Mouse (Mus musculus): Measurements from ENCODE around the gene Dpyd. TPM values are rescaled to one million over a fixed set of nuclear protein-coding genes. Genes with fewer than 3 reads are reported as not detected.

Gene Dpyd
- polyA plus RNA-seq, 1 experiment from 2014 or later, result 1.8 TPM

DNA sequence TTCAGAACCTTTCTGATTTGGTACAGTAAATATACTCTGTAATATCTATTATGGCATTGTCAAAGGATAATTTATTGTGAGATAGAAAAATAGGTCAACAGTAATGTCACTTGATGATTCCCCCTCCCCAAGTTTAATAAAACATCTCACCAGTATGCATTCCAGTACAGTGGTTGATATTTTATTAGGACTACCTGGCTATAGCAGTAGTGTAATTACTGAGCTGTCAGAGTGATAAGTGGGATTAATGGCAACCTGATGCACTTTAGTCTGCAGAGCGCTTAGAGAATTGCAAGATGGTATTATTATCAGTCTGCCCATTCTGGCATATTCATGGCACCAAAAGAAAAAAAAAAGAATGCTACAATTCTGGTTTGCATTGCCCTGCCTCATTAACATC, 194.2 kb downstream of the Dpyd start:
- WGBS (ENCODE audit: insufficient replicate concordance), result 69% methylated on average over 1 of the region's 1 CpGs
- no peaks in the 10 kb centered on the region for H3K27me3 ChIP-seq (ENCODE audit: control insufficient read depth, insufficient read depth, low read length)
- no peak overlapping the region for H3K27ac ChIP-seq (ENCODE audit: low read depth, low read length)
- no peak overlapping the region for H3K4me3 ChIP-seq (ENCODE audit: low read depth, low read length)
- no peak overlapping the region for H3K9ac ChIP-seq (ENCODE audit: low read depth, low read length)
- ATAC-seq (replicated peaks; ENCODE audit: insufficient number of reproducible peaks, low FRiP score, low TSS enrichment), result no peak
- no peaks in the 10 kb centered on the region for H3K9me3 ChIP-seq (replicated peaks; ENCODE audit: control insufficient read depth, low read length)
- H3K4me2 ChIP-seq, result no peak overlapping the region
- H3K36me3 ChIP-seq (ENCODE audit: control insufficient read depth, insufficient read depth, low read length), result no peaks in the 10 kb centered on the region
- H3K4me1 ChIP-seq (ENCODE audit: control insufficient read depth, insufficient read depth, low read length), result no peaks in the 10 kb centered on the region

DNA sequence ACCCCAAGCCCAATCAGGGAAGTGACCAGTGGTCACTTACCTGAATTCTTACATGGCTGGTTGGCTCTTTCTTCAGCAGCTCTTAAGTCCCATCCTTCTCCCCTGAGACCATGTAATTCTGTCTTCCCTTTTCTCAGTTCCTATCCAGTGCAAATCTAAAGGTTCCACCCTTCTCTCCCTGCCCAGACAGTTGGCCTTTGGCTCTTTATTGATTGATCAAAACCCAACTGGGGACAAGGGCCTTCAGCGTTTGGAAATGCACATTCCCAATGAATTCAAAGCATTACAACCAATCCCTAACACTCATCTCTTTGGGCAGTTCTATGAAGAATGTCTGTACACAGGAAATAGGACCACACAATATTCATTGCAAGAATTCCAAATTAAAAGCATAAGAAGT, 251.0 kb downstream of the Dpyd start:
- H3K9ac ChIP-seq (ENCODE audit: low read depth, low read length), result no peak overlapping the region
- H3K36me3 ChIP-seq (ENCODE audit: control insufficient read depth, insufficient read depth, low read length), result no peaks in the 10 kb centered on the region
- ATAC-seq (replicated peaks; ENCODE audit: insufficient number of reproducible peaks, low FRiP score, low TSS enrichment), result no peak
- H3K4me3 ChIP-seq (ENCODE audit: low read depth, low read length), result no peak overlapping the region
- no peaks in the 10 kb centered on the region for H3K4me1 ChIP-seq (ENCODE audit: control insufficient read depth, insufficient read depth, low read length)
- H3K4me2 ChIP-seq, result no peak overlapping the region
- WGBS (ENCODE audit: insufficient replicate concordance), result 77% methylated on average over 1 of the region's 1 CpGs
- no peak overlapping the region for H3K27ac ChIP-seq (ENCODE audit: low read depth, low read length)
- no peaks in the 10 kb centered on the region for H3K27me3 ChIP-seq (ENCODE audit: control insufficient read depth, insufficient read depth, low read length)
- H3K9me3 ChIP-seq (replicated peaks; ENCODE audit: control insufficient read depth, low read length), result no peaks in the 10 kb centered on the region

DNA sequence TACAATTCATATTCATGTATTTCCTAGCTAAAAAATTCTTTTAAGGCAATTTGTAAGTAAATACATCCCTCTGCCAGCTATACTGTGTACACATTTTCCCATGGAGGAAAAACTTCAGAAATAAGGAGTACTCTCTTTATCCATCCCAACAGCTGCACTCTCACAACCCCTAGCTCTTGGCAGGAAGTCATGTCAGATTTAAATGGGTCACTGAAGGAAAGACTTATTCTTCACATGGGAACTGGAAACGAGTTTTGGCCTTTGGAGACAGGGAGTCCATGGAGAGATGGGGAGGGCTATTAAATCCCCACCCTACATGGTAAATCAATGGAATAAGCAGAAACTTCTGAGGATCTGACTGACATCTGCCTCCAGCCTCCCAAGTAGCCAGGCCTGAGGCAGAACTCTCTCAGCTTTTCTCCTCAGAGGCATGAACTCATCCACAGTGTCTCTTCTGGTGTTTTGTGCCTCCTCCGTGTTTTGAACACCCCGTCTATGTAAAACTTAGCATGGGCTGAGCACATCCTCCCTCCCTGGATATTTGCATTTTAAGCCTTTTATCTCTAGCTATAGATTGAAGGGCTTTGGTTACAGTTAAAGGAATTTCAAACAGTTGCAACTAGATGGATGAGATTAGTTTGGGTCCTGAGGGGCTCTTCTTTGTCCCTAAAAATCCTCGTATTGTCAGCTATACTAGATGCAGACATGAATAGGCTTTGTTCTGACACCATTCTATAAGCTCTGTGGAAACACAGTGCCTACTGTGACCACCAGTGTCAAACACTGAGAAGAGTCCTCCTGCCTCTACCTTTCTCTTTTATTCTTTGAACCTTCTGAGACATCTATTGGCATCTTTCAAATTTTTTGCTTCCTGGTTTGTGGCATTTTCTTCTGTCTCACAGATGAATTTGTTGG, 288.9 kb downstream of the Dpyd start:
- H3K4me3 ChIP-seq (ENCODE audit: low read depth, low read length), result no peak overlapping the region
- WGBS (ENCODE audit: insufficient replicate concordance), result 55% methylated on average over 4 of the region's 4 CpGs
- no peak for ATAC-seq (replicated peaks; ENCODE audit: insufficient number of reproducible peaks, low FRiP score, low TSS enrichment)
- H3K36me3 ChIP-seq (ENCODE audit: control insufficient read depth, insufficient read depth, low read length), result no peaks in the 10 kb centered on the region
- H3K9me3 ChIP-seq (replicated peaks; ENCODE audit: control insufficient read depth, low read length), result no peaks in the 10 kb centered on the region
- no peak overlapping the region for H3K27ac ChIP-seq (ENCODE audit: low read depth, low read length)
- H3K4me1 ChIP-seq (ENCODE audit: control insufficient read depth, insufficient read depth, low read length), result no peaks in the 10 kb centered on the region
- H3K4me2 ChIP-seq, result no peak overlapping the region
- no peaks in the 10 kb centered on the region for H3K27me3 ChIP-seq (ENCODE audit: control insufficient read depth, insufficient read depth, low read length)
- no peak overlapping the region for H3K9ac ChIP-seq (ENCODE audit: low read depth, low read length)

DNA sequence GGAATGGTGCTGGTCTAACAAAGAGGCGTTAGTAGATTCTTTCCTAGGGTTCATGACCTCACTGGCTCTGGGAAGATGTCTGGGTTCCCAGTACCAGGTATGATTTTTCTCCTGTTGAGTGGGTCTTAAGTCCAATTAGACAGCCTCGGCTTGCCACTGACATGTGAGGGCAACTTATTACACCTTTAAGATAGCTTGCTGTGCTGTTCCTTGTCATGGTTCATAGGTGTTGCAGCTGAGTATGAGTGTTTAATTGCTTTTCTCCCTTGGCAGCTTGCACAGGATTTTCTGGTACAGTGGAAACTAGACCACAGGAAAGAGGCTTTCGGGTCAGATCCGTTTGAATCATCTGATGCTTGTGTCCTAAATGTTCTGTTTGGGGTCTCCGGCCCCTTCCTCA, 290.8 kb downstream of the Dpyd start:
- Histone ChIP-seq H3K36me3 (ENCODE audit: control insufficient read depth, insufficient read depth, low read length) (no peaks in the 10 kb centered on the region), H3K27me3 (ENCODE audit: control insufficient read depth, insufficient read depth, low read length) (no peaks in the 10 kb centered on the region), H3K4me1 (ENCODE audit: control insufficient read depth, insufficient read depth, low read length) (no peaks in the 10 kb centered on the region), H3K9me3 (replicated peaks; ENCODE audit: control insufficient read depth, low read length) (no peaks in the 10 kb centered on the region), H3K4me2 (no peak overlapping the region), H3K4me3 (ENCODE audit: low read depth, low read length) (no peak overlapping the region), H3K9ac (ENCODE audit: low read depth, low read length) (no peak overlapping the region), H3K27ac (ENCODE audit: low read depth, low read length) (no peak overlapping the region)
- no peak for ATAC-seq (replicated peaks; ENCODE audit: insufficient number of reproducible peaks, low FRiP score, low TSS enrichment)
- WGBS (ENCODE audit: insufficient replicate concordance), result 82% methylated on average over 5 of the region's 5 CpGs

DNA sequence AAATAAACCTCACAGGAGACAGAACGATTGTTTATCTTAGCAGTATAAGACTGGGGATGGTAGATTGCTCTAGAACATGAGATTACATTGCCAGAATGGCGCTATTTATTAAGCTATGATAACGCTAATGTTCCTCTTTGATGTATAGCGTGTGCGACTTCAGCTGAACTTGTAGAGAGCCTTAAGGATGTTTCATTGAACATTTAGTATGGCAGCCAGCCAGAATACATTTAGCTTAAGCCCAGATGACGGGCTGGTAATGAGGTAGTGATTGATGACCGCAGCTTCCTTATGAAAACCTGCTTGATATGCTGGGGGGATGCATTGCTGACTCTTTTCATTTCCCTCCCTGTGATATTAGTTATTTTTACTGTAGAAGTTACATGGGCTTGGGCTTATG, 293.5 kb downstream of the Dpyd start:
- Histone ChIP-seq H3K9me3 (replicated peaks; ENCODE audit: control insufficient read depth, low read length) (no peaks in the 10 kb centered on the region), H3K4me2 (no peak overlapping the region), H3K4me1 (ENCODE audit: control insufficient read depth, insufficient read depth, low read length) (no peaks in the 10 kb centered on the region), H3K27me3 (ENCODE audit: control insufficient read depth, insufficient read depth, low read length) (no peaks in the 10 kb centered on the region), H3K36me3 (ENCODE audit: control insufficient read depth, insufficient read depth, low read length) (no peaks in the 10 kb centered on the region), H3K4me3 (ENCODE audit: low read depth, low read length) (no peak overlapping the region), H3K9ac (ENCODE audit: low read depth, low read length) (no peak overlapping the region), H3K27ac (ENCODE audit: low read depth, low read length) (no peak overlapping the region)
- ATAC-seq (replicated peaks; ENCODE audit: insufficient number of reproducible peaks, low FRiP score, low TSS enrichment), result no peak
- 58% methylated on average over 7 of the region's 7 CpGs for WGBS (ENCODE audit: insufficient replicate concordance)

DNA sequence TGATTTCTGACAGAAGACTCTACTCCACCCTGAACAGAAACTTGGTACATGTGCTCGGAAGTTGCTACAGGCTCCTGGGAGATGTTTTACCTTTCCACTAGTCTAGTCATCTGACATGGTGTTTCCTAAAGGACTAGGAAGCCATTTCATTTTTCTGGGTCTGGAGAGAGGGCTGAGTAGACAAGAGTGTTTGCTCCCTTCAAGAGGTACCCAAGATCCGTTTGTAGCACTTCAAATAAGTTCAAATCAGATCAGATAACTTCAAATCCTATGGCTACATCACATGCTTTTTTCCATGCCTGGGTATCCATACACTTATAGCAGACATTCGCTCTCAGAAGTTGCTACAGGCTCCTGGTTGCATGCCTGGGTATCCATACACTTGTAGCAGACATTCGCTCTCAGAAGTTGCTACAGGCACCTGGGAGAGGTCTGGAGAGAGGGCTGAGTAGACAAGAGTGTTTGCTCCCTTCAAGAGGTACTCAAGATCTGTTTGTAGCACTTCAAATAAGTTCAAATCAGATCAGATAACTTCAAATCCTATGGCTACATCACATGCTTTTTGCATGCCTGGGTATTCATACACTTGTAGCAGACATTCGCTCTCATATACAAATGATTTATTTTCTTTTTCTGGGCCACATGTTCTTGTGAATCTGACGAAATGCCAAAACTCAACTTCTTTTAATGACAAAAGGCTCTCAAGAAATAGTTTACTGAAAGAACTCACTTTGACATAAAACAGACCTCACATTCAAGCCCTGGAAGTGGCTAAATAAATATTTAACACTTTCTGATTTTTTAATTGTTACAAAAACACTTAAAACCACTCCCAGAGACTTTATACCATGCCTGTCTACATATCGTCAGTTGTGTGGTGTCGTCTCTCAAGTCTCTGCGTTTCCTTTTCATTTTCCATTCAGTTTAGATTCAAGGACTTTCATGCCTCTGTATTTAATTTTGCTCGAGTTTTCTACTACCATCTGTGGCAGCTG, 307.5 kb downstream of the Dpyd start:
- no peaks in the 10 kb centered on the region for H3K36me3 ChIP-seq (ENCODE audit: control insufficient read depth, insufficient read depth, low read length)
- no peaks in the 10 kb centered on the region for H3K4me1 ChIP-seq (ENCODE audit: control insufficient read depth, insufficient read depth, low read length)
- H3K27me3 ChIP-seq (ENCODE audit: control insufficient read depth, insufficient read depth, low read length), result no peaks in the 10 kb centered on the region
- no peak overlapping the region for H3K4me2 ChIP-seq
- H3K27ac ChIP-seq (ENCODE audit: low read depth, low read length), result no peak overlapping the region
- no peak overlapping the region for H3K9ac ChIP-seq (ENCODE audit: low read depth, low read length)
- 71% methylated on average over 10 of the region's 10 CpGs for WGBS (ENCODE audit: insufficient replicate concordance)
- H3K9me3 ChIP-seq (replicated peaks; ENCODE audit: control insufficient read depth, low read length), result no peaks in the 10 kb centered on the region
- no peak for ATAC-seq (replicated peaks; ENCODE audit: insufficient number of reproducible peaks, low FRiP score, low TSS enrichment)
- H3K4me3 ChIP-seq (ENCODE audit: low read depth, low read length), result no peak overlapping the region

DNA sequence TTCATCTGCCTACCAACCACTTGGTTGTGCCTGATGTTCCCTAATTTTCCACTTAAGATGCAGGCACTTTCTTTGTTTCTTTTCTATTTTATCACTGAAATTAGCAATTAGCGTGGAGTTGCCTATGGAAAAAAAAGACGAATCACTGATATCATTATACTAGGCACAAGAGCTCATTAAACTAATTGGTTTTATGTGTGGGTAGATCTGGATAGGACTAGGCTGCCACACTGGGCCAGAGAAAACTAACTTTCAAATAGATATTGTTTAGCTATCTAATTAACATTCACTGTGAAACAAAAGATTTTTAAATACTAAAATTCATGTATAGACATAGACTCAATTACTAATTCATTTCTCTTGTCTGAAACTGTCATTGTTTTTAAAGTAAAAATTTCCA, 313.9 kb downstream of the Dpyd start:
- H3K9ac ChIP-seq (ENCODE audit: low read depth, low read length), result no peak overlapping the region
- WGBS (ENCODE audit: insufficient replicate concordance), result 83% methylated on average over 2 of the region's 2 CpGs
- no peak for ATAC-seq (replicated peaks; ENCODE audit: insufficient number of reproducible peaks, low FRiP score, low TSS enrichment)
- no peak overlapping the region for H3K4me3 ChIP-seq (ENCODE audit: low read depth, low read length)
- no peaks in the 10 kb centered on the region for H3K27me3 ChIP-seq (ENCODE audit: control insufficient read depth, insufficient read depth, low read length)
- no peaks in the 10 kb centered on the region for H3K4me1 ChIP-seq (ENCODE audit: control insufficient read depth, insufficient read depth, low read length)
- H3K36me3 ChIP-seq (ENCODE audit: control insufficient read depth, insufficient read depth, low read length), result no peaks in the 10 kb centered on the region
- no peak overlapping the region for H3K27ac ChIP-seq (ENCODE audit: low read depth, low read length)
- no peak overlapping the region for H3K4me2 ChIP-seq
- no peaks in the 10 kb centered on the region for H3K9me3 ChIP-seq (replicated peaks; ENCODE audit: control insufficient read depth, low read length)

DNA sequence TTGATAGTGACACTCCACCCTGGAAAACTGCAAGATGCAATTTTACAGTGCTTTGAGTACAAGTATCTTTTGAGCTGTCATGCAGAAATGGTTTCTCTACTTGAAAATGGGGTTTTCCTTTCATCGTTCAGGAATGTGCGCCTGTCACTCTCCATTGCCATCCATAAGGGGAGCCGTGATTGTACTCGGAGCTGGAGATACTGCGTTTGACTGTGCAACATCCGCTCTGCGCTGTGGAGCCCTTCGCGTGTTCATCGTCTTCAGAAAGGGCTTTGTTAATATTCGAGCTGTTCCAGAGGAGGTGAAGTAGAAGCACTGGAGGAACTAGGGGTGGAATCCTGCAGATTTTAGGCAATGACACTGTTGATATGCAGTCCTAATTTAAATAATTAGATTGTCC, 337.1 kb downstream of the Dpyd start:
- no peaks in the 10 kb centered on the region for H3K27me3 ChIP-seq (ENCODE audit: control insufficient read depth, insufficient read depth, low read length)
- no peaks in the 10 kb centered on the region for H3K4me1 ChIP-seq (ENCODE audit: control insufficient read depth, insufficient read depth, low read length)
- H3K9ac ChIP-seq (ENCODE audit: low read depth, low read length), result no peak overlapping the region
- H3K27ac ChIP-seq (ENCODE audit: low read depth, low read length), result no peak overlapping the region
- H3K4me2 ChIP-seq, result no peak overlapping the region
- ATAC-seq (replicated peaks; ENCODE audit: insufficient number of reproducible peaks, low FRiP score, low TSS enrichment), result no peak
- no peaks in the 10 kb centered on the region for H3K36me3 ChIP-seq (ENCODE audit: control insufficient read depth, insufficient read depth, low read length)
- no peaks in the 10 kb centered on the region for H3K9me3 ChIP-seq (replicated peaks; ENCODE audit: control insufficient read depth, low read length)
- WGBS (ENCODE audit: insufficient replicate concordance), result 83% methylated on average over 11 of the region's 11 CpGs
- H3K4me3 ChIP-seq (ENCODE audit: low read depth, low read length), result no peak overlapping the region
